Mouse (Mus musculus) MEL-GATA-1-ER (cell line): ENCODE measurements around the gene Kdm4a.

ENCODE experiments used
- DNase-seq: peaks from one replicate; pipeline ENCODE4 v3.0.0-alpha.2; 2012; ENCODE audit warnings: low read depth; ENCODE audit errors: extremely low read depth

The Kdm4a gene

GRCm38 (mm10) chr4:118117565-118117964, 62.3 kb downstream of the Kdm4a start:
- no peak for DNase-seq

- no peak for DNase-seq
These were observed 63.7 kb downstream of the Kdm4a start for GRCm38 (mm10) chr4:118116098-118116497.

GRCm38 (mm10) chr4:118115132-118115531, 64.7 kb downstream of the Kdm4a start:
- DNase-seq: peak; percentile 26

GRCm38 (mm10) chr4:118112601-118113000, 67.2 kb downstream of the Kdm4a start:
- DNase-seq: no peak

- DNase-seq: peak; percentile 76
These were observed 70.2 kb downstream of the Kdm4a start for GRCm38 (mm10) chr4:118109649-118110048.

- no peak for DNase-seq
These were observed 71.1 kb downstream of the Kdm4a start for GRCm38 (mm10) chr4:118108779-118109178.

GRCm38 (mm10) chr4:118105256-118106053, 74.4 kb downstream of the Kdm4a start:
- DNase-seq: peak; percentile 92

- DNase-seq: no peak
These were observed 76.5 kb downstream of the Kdm4a start for GRCm38 (mm10) chr4:118103280-118103830.

GRCm38 (mm10) chr4:118101497-118101896, 78.3 kb downstream of the Kdm4a start:
- no peak for DNase-seq

- no peak for DNase-seq
These were observed 80.0 kb downstream of the Kdm4a start for GRCm38 (mm10) chr4:118099637-118100364.

- no peak for DNase-seq
These were observed 81.3 kb downstream of the Kdm4a start for GRCm38 (mm10) chr4:118098571-118098970.

GRCm38 (mm10) chr4:118096069-118096468, 83.8 kb downstream of the Kdm4a start:
- no peak for DNase-seq

- DNase-seq: no peak
These were observed 86.9 kb downstream of the Kdm4a start for GRCm38 (mm10) chr4:118092784-118093457.

- DNase-seq: no peak
These were observed 89.4 kb downstream of the Kdm4a start for GRCm38 (mm10) chr4:118090449-118090848.

- no peak for DNase-seq
These were observed 89.9 kb downstream of the Kdm4a start for GRCm38 (mm10) chr4:118089939-118090338.

- no peak for DNase-seq
These were observed 91.1 kb downstream of the Kdm4a start for GRCm38 (mm10) chr4:118088771-118089170.
